Mouse (Mus musculus): ENCODE measurements around the gene Tnfsf12. TPM values are rescaled to one million over a fixed set of nuclear protein-coding genes. Genes with fewer than 3 reads are reported as not detected.

The Tnfsf12 gene
- total RNA-seq, 2 experiments from 2014 or later: 14.5 to 16.4 TPM

DNA sequence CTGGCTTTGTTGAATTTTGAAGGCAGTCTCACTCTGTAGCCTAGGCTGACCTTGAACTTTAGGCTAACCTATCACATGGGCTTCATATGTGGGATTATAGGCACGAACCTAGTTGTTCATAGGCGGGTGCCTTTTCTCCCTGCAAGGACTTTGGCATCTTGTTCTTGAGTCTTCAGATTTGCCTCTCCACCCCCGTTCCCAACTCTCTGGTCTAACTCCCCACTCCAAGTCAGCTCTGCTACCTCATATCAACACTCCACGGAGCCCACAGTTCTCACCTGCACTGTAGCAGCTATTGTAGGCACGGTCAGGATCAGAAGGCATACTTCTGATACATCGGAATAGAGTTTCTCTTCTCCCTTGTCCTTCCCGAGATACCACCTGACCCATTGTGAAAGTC, 12.1 kb downstream of the Tnfsf12 start:
- intact Hi-C loops (cut with DNase I): loop anchor here (2.0 to 10.0 kb wide), 3 partner anchors 33 to 234 kb away; partner anchors contain the start of gene Tmem95
- DNase-seq (ENCODE audit: low spot score): no peak

DNA sequence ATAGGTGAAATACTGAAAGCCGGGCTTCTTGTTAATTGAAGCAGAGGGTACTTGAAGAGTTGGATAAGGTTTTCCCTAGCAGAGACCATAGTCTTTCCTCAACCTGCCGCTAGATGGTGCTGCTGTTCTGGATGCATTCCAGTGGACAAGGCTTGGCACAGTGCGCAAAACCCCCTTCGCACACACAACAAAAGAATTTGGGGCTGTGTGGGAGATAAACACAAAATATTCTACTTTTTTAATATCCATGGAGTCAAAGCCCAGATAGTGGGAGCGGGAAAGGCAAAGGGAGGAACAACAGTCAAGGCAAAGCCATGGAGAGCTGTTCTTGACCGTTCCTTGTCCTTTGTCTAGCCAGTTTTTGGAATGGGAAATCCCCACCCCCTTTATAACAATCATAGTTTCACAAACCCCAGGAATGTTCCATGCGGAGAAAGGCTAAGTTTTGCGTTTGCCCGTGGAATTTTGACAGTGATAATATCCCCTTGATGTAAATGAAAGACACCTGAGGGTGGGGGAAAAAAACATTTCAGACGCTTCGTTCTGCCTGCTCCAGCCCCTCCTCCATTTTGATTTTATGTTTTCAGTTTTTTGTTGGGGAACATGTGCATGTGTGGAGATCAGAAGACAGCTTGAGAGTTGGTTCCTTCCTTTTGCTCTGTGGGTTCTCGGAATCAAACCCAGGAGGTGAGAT, 12.7 kb downstream of the Tnfsf12 start:
- peak; percentile 61 for DNase-seq (ENCODE audit: low spot score)
- intact Hi-C loops (cut with DNase I): loop anchor here (1.0 to 10.0 kb wide), 4 partner anchors 34 to 234 kb away; partner anchors contain the start of gene Tmem95

DNA sequence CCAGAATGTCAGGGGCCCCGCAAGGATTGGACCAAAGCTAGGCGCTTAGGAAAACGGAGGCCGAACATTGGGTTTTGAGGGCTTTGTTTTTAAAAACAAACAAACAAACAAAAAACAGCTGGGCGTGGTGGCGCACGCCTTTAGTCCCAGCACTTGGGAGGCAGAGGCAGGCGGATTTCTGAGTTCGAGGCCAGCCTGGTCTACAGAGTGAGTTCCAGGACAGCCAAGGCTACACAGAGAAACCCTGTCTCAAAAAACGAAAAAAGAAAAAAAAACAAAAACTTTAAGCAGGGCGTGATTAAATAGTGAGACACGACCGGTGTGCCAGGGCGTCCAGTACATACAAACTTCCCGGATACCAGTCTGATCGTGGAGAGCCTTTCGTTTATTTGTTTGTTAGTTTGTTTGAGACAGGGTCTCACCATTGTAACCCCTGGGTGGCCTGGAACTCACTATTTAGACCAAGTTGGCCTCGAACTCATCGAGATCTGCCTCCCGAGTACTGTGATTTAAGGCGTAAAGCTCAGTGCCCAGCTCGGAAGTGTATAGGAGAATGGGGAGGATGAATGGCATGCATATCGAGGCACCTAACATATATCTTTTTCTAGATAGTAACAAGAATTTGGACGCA, 13.3 kb downstream of the Tnfsf12 start:
- intact Hi-C loops (cut with DNase I): loop anchor here (1.0 to 10.0 kb wide), 4 partner anchors 34 to 235 kb away; partner anchors contain the start of gene Tmem95
- DNase-seq (ENCODE audit: low spot score): no peak

DNA sequence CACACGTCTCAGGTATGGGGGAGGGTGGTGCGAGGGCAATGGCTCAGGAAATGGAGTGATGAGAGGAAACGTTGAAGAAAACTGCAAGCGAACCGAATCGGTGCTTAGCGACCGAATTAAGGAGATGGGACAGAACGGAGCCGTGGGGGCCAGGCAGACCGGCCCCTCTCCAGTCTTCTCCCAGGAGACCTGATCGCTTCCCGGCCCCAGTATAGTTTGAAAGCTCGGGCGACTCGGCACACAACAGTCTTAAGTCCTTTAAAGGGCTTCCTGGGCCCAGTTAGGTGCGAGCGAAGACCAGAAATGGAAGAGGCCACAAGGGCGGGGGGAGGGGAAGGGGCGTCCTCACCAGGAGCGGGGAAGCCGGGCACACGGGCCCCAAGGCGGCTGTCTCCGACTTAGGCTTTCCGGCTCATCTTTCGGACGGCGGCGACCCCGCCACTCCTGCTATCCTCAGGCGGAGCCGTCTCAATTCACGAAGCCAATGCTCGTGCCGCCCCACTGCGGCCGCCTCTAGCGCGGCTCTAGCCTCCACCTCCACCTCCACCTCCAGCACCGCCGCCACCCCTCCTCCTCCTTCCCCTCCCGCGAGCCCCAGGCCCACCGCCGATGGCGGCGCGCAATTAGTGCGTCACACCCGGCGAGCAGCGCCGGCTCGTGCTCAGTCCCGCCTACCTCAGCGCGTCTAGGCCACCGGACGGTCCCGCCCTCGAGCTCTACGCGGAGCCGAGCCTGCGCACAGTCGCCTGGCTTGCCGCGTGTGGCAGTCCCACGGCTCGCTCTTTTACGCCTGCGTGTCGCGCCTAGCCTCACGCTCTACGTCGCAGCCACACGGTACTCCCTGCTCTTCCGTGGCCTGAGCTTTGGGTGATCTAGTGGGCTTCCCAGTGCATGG, 14.1 kb downstream of the Tnfsf12 start, which contains the start of gene Senp3:
Senp3 (minus strand) TSS at position 771 of the 895 bp plus-strand sequence.
- intact Hi-C loops (cut with DNase I): loop anchor here (1.0 to 10.0 kb wide), 4 partner anchors 35 to 236 kb away; partner anchors contain the start of gene Tmem95
- DNase-seq (ENCODE audit: low spot score): peak; percentile 95

DNA sequence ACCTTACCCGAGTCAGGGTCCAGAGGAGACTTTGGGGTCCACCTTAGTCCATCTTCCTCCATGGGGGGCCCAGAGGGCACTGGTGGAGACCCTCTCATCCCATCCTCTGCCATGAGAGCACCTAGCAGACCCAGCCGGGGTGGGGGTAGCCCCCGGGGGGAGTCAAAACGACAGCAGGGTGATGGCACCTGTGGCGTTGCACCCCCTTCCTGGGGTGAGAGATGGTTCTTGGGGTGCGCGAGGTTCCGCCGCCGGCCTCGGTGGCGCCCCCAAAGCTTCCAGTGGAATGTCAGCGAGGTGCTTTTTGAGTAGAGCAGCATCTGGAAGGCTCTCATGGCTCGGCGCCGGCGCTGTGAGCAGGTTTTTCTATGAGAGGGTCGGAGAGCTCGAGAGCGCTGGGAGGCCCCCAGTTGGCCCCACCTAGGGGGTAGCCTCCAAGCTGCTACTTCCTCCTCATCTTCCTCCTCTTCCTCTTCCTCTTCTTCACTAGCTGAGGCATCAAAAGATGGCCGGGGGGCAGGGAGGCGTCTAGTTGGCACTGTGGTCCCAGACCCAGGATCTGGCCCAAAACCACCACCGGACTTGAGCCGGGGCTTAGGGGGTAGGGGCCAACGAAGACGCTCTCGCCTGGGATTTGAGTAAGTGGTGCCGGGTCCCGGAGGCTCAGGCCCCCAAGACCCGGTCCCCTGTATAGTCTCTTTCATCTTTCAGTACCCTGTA, 15.4 kb downstream of the Tnfsf12 start:
- intact Hi-C loops (cut with DNase I): loop anchor here (5.0 to 10.0 kb wide), 2 partner anchors 195 to 237 kb away; partner anchors contain the start of gene Tmem95
- DNase-seq (ENCODE audit: low spot score): no peak

DNA sequence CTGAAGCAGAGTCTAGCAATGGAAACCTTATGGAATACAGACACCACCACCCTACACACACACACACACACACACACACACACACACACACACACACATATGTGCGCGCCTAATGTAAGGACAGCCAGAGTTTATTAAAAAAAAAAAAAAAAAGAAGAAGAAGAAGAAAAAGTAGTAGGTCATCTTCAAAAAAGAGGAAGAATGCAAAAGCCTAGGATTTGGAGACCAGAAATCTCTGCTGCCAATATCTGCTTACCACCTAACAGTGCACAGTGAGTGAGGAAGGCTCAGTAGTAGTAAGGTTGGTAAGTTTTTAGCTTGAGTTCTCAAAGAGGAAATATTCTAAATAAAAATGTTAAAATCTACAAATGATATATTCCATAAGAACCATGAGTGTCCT, 16.5 kb downstream of the Tnfsf12 start:
- intact Hi-C loops (cut with DNase I): no loop called here
- no peak for DNase-seq (ENCODE audit: low spot score)

DNA sequence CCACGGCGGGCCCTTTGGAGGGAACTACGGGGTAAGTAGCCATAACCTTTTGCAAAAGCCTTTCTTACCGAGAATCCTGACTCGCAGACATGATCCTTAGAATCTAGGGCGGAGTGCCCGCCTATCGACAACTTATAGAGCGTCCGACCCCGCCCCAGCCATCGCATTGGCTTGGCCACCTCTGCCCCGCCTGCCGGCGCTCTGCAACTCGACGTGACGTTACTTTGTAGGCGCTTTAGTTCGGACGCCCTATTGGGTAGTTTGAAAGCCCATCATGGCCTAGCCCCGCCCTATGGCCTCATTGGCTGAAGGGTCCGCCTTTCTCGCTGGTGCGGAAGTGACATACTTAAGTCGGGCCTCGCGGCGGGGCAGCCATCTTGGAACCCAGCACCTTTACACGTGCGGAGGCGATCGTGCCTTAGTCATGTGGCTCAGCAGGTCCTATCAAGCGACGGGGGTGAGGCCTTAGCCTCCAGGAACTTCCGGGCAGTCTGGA, 23.4 kb downstream of the Tnfsf12 start, which contains the start of gene Eif4a1:
Eif4a1 (minus strand) TSS at position 213 of the 496 bp plus-strand sequence.
- intact Hi-C loops (cut with DNase I): no loop called here
- peak; percentile 100 for DNase-seq (ENCODE audit: low spot score)

DNA sequence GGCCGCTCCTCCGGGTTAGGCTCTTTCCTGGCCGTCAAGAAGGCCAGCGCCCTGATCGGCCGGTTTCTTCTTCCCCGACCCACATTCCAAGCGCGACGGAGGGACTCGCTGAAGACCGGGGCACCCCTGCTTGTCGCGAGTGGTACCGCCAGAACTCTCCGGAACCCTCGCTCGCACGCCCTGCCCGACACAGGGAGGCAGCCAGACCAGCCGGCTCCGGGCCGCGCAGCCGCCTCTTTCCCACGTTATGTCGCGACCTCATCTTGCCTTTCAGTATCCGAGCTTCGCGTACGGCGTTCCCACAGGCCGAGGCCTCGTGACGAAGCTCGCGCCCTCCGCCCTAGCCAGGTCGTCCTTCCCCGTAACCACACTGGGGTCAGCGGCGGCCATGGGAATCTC, 23.9 kb downstream of the Tnfsf12 start:
- intact Hi-C loops (cut with DNase I): no loop called here

DNA sequence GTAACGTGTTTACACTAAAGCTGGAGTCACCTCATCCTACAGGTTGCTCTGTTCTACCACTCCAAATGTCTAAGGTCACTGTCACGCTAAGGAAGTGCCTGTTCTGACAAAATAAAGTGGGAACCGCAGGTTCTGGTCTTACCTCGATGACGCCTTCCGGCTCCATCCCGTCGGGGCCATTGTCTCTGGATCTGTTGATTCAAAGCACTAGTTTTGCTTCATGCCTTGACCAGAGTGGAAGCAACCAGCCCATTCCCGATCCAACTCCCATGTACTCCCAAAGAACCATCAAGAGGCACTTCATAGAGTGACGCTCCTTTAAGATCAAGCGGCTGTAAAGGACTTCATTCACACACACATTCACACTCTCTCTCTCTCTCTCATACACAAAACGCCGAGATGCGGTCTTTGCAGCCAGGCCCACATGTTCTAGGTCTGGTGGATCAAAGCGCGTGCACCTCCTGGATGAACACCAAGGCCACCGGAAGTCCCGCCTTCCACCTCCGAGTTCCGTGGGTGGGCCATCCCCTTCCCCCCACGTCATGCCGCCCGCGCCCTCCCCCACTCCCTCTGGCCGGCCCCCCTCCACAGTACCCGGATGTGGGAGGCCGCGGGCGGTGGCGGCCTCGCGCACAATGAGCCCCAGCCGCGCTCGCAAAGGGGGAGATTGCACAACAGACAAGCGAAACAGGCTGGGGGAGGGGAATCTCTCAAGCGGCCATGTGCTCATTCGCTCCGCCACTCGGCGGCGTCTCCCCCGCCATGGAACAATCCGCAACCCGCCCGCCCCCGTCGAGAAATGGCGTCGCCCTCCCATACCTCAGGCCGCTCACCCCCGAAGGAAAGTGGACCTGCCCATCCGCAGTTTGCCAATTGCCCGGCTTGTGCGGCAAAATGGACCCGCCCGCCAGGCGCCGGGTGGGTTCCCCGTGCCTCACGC, 24.6 kb downstream of the Tnfsf12 start:
- peak; percentile 90 for DNase-seq (ENCODE audit: low spot score)
- intact Hi-C loops (cut with DNase I): no loop called here

More for the DNA sequence above, 23.9 kb downstream of the Tnfsf12 start:
- DNase-seq (ENCODE audit: low spot score): no peak

DNA sequence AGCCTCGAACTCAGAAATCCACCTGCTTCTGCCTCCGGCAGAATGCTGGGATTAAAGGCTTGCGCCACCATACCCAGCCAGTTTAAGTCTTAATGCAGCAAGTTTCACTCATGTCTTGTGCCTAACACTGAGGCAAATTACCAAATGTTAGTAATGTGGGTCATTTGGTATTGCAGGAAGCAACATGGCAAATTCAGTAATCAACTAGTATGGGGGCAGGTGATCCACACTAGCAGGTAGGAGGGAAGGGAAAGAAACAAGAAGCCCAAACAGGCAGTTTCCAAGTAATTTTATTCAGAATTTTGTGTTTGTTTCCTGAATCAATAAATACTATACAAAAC, 29.0 kb downstream of the Tnfsf12 start:
- DNase-seq (ENCODE audit: low spot score): no peak
- intact Hi-C loops (cut with DNase I): no loop called here

DNA sequence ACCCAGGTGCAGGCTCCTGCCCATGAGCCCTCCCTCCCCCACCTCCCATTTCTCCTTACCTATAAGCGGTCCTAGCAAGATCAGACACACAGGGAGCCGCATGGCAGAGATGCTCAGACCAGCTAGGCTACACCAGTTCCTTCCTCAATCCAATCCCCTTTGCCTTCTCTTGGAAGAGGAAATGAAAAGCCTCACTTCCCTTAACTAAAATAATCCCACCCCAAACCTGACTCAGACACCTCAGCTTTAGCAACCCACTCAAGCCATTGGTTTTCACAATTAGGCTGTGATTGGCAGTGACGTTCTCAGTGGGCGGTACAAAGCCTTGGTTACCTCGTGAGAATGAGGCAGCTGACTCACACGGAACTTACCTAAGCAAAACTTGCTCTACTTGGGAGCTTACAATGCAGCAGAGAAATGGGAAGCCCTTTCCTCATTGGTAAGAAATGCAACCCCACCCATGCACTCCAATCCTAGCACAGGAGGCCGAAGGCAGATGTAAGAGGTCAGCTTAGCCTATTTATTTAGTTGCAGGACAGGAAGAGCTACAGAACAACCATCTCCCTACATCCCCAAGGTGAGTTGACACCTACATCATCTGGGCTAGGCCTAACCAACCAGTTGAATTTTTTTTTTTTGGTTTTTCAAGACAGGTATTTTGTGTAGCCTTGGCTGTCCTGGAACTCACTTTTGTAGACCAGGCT, 29.5 kb downstream of the Tnfsf12 start, which contains the start of gene Cd68:
Cd68 (minus strand) TSS at position 193 of the 704 bp plus-strand sequence.
- intact Hi-C loops (cut with DNase I): no loop called here

DNA sequence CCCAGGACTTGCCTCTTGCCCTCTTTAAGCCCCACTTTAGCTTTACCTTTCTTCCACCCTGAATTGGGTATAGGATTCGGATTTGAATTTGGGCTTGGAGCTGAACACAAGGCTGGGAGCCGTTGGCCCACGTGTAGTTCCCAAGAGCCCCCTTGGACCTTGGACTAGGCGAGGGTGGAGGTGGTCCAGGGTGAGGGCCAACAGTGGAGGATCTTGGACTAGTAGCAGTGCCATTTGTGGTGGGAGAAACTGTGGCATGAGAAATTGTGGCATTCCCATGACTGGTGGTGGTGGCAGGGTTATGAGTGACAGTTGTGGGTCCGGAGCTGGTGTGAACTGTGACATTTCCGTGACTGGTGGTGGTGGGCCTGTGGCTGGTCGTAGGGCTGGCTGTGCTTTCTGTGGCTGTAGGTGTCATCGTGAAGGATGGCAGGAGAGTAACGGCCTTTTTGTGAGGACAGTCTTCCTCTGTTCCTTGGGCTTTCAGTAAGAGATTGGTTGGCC, 30.1 kb downstream of the Tnfsf12 start:
- intact Hi-C loops (cut with DNase I): no loop called here
- no peak for DNase-seq (ENCODE audit: low spot score)

More for the DNA sequence above, 29.5 kb downstream of the Tnfsf12 start, which contains the start of gene Cd68:
- peak; percentile 46 for DNase-seq (ENCODE audit: low spot score)

DNA sequence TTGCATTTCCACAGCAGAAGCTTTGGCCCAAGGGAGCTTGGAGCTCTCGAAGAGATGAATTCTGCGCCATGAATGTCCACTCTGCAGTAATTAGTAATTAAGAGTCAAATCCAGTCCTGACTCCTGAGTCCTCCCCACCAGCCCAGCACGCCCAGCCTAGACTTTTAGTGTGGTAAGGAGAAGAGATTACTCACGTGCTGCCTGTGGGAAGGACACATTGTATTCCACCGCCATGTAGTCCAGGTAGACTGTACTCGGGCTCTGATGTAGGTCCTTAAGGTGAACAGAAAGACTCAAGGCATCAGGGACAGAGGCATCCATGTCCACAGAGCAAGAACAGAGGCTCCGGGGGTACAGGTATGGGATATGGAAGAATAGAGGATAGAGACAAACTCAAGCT, 30.8 kb downstream of the Tnfsf12 start:
- intact Hi-C loops (cut with DNase I): no loop called here
- DNase-seq (ENCODE audit: low spot score): no peak

DNA sequence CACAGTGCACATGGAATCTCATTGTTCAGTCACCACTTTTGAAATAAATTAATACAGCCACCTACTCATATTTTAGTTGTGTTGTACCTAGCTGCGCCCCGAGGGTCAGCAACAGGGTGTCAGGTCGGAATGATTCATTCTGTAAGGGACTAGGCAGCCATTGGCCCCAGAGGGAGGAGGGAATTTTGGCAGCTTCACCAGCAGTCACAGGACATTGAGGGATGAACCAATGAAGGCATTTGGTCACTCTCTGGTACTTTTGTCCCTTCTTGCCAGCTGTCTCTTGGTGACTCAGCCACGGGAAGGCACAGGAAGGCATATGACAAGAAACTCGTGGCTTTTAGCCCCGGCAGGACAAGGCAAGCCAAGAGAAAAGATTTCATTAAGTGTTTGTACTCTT, 31.9 kb downstream of the Tnfsf12 start:
- no peak for DNase-seq (ENCODE audit: low spot score)
- intact Hi-C loops (cut with DNase I): no loop called here

DNA sequence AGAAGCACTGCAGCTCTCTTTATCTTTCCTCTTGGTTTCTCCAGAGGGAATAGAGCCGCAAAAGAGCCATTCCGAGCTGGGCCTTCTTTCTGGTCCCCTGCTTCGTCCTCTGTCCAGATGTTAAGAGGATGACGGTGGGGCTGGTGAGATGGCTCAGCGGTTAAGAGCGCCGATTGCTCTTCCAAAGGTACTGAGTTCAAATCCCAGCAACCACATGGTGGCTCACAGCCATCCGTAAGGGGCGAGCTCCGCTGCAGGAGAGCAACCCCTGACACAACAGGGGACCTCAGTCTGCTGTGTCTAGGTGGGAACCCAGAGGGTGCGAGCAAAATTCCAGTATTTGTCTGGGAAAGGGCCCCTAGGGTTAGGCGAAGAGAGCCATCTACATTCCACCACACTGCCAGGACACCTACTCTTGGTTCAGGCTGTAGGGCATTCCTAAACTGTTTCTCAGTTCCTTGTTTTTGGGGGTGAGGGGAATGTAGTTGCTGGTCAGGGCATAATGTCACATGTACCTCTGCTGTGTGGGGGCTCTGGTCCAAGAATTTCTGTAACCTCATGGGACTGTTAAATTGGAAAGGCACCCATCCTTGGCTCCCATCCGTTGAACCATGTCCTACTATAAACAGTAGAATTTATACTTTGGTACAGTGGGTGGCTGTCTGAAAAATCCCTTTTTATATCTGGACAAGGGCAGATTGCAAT, 32.5 kb downstream of the Tnfsf12 start:
- DNase-seq (ENCODE audit: low spot score): no peak
- intact Hi-C loops (cut with DNase I): no loop called here

DNA sequence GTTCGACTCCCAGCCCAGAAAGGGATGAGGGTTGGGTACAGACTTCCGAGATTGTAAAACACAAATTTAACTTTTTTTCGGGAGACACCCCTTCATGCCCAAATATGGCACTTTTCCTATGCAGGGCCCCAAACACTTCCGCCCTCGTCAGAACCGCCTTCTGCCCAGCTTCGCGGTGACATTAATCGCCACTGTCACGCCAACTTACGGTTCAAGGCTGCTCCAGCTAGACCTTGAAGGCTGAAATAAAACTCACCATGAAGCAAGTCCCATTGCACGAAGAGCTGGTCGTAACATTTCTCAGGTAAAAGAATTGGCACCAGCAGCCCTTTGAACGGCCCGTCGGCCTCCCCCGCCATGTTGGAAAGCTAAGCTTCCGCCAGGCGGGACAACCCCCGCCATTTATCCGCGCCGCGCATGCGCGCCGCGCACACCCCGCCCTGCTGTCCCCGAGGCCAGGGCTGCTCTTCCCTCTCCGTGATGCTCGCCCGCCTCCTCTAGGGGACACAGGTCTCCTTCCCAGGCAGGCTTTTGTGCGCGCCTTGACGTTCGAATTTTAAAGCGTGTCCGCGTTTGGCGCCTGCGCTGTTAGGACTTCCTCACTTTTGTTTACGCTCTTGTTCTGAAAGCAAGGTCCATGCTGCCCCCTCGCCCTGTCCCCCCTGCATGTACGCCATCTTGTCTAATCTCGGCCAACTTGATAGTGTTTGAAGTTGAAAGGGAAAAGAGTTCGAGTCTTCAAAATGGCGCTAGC, 33.3 kb downstream of the Tnfsf12 start, which contains the start of gene Mpdu1:
Mpdu1 (minus strand) TSS at position 430 of the 754 bp plus-strand sequence.
- intact Hi-C loops (cut with DNase I): no loop called here
- DNase-seq (ENCODE audit: low spot score): peak; percentile 94

All from heart, postnatal 25 days (tissue).